Mouse (Mus musculus): Measurements from ENCODE around the gene Tnni1.
A peak's percentile ranks its signal among the peaks of the same experiment; 100 is the strongest.

Gene Tnni1

GRCm38 (mm10) chr1:135778780-135779535 lies at the start of gene Tnni1:
TSS of gene Tnni1 (plus strand) at chr1:135779434.
- no peak for DNase-seq

GRCm38 (mm10) chr1:135729821-135730220 lies 49.4 kb upstream of the Tnni1 start:
- DNase-seq: no peak

DNA sequence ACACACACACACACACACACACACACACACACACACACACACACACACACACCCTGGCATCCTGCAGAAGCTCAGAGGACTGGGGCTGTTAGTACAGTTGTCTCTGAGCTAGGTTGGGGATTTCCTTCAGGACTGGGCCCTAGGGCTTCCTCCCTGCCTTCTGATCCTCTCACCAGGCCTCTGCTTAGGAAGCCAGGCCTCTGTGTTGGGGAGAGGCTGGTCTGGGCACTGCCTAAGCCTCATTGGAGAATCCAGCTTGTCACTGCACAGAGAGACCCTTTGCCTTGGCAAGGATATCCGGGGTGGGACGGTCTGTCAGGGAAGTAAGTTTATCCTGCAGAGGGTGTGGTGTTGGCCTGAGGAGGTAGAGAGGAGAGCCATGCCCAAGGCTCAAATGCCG lies 48.9 kb upstream of the Tnni1 start:
- DNase-seq: peak; percentile 46

- DNase-seq: no peak
Observed at GRCm38 (mm10) chr1:135731393-135731792, 47.8 kb upstream of the Tnni1 start.

DNA sequence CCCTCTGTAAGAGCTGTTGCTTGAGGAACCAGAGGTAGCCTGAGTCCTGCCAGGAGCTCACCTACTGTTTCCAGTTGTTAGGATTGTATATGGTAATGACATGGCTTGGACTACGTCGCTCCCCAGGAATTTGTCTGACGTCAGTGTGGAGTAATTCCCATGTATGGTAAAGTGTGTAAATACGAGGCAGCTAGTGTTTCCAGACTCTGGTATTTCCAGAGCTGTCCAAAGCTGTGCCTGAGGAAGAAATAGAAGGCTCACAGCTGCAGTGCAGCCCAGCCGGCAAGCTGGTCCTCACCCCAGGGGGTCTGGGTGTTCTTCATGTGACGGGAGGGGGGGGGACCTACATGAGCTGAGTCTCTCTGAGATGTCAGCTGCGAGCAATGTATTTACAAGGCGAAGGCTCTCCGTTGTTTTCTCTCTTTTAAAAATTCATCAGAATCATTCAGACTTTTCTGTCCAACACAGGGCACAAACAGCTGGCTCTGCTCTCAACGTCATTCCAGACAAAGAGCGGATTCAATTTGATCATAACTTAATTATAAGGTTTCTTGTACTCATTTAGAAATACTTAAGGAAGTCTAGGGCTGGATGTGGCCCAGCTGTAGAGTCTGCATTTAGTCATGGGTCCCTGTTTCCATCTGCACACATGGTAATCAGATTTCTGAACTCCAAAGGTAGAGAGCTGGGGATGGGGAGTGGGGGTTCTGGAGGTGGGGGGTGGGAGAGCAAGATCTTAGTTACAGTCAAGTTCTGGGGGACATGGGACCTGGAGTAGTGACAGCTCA lies 47.1 kb upstream of the Tnni1 start:
- DNase-seq: peak; percentile 57

DNA sequence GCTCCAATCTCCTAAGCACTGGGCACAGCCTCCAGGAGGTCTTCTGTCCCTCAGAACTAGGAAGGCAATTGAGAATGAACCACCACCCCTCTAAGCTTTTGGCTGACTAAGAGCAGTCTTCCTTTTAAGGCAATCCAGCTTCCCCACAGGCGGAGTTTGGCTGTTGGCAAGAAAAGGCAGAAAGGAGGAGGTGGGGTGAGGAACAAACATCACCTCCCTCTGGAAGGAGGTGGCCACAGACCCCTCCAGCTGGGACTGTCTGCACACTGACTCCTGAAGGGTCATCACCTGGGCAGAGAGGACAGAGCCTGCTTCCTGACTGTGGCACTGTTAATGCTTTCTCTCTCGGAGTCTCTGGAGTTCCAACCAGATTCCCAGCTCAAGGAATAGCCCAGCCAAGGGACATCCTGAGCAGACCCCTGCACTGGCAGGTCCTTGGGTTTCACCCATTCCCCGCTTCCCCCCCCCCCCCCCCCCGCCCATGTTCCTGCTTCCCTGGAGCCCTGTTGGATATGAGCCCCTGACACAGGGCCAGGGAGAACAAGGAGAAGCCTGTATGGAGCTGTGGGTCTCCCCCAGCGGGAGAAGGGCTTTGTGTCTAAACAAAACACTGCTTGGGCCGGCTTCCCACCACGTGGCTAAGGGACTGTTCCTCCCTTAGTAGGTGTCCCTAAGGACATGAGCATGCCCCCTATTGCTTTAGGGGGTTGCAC lies 44.9 kb upstream of the Tnni1 start:
- peak; percentile 62 for DNase-seq

GRCm38 (mm10) chr1:135735460-135735859 lies 43.8 kb upstream of the Tnni1 start:
- DNase-seq: no peak

DNA sequence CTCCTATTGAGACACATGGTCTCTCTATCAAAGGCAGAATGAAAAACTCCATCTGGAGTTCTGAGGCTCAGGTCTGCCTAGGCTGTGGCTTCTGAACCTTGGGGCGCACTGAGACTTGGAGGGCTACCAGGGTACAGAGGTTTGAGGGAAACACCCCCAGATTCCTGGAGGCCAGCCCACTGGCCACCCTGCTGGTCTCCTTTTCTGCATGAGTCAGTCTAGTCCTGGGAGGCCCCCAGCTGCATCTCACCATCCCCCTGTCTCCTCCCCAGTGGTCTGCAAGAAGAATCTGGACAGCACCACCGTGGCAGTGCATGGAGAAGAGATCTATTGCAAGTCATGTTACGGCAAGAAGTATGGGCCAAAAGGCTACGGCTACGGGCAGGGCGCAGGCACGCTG lies 34.2 kb upstream of the Tnni1 start:
- DNase-seq: no peak

- no peak for DNase-seq
Observed at GRCm38 (mm10) chr1:135746248-135746647, 33.0 kb upstream of the Tnni1 start.

DNA sequence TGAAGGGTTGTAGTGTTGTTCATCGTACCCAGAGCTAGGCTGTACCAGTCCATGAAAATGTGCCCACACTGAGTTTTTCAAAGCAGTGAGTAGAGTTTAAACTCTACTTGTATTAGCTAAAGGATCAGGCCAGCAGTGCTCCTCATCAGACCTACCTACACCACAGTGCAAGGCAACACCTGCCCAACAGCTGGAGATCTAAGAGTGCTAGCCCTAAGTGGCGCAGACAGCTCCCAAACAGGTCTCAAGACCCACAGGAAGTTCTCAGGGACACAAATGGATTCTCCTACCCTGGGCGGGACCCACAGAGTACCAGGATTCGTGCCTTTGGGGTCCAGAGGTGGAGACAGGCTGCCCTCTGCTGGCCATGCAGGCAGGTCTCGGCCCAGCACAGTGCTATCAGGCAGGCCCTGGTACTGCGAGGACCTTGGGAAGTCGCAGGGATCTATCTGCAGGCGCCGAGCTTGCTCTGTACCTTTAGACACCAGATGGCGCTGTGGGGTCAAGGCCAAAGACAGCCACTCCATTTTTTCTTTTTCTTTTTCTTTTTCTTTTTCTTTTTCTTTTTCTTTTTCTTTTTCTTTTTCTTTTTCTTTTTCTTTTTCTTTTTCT lies 26.4 kb upstream of the Tnni1 start:
- DNase-seq: peak; percentile 98

DNA sequence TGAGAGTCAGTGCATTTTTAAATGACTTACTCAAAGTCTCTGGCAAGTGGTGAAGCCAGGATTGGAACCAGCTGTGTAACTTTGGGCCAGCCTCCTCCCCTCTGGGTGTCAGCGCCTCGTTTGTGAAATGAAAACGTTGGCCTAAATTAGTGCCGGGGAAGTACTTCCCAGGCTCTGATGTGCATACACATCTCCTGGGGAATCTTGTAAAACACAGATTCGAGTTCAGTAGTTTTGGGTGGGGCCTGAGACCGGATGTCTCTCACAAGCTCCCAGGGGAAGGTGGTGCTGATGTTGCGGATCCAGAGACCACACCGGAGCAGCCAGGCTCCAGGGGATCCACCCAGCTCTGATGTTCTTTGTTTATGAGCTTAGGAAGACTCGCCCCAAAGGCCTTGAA lies 23.9 kb upstream of the Tnni1 start:
- peak; percentile 52 for DNase-seq

GRCm38 (mm10) chr1:135755913-135756312 lies 23.3 kb upstream of the Tnni1 start:
- DNase-seq: no peak

DNA sequence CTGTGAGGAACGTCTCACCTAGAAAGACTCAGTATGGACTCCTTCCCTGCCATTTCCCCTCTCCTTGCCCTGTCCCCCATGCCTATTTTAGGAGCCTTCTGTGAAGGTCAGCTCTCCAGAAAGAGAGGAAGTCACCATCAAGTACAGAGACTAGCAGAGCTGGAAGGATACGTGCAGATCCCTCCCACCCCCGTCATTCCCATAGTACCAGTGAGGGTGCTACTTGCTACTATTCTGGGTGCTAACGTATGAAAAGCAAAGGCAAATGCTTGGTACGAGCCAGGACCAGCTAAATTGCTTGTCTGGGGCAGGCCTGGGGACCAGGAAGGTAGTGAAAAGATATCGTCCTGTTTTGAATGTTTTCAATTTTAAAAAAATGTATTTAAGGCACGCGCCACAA lies 21.9 kb upstream of the Tnni1 start:
- no peak for DNase-seq

GRCm38 (mm10) chr1:135759685-135760084 lies 19.5 kb upstream of the Tnni1 start:
- DNase-seq: no peak

- no peak for DNase-seq
Observed at GRCm38 (mm10) chr1:135760216-135760615, 19.0 kb upstream of the Tnni1 start.

DNA sequence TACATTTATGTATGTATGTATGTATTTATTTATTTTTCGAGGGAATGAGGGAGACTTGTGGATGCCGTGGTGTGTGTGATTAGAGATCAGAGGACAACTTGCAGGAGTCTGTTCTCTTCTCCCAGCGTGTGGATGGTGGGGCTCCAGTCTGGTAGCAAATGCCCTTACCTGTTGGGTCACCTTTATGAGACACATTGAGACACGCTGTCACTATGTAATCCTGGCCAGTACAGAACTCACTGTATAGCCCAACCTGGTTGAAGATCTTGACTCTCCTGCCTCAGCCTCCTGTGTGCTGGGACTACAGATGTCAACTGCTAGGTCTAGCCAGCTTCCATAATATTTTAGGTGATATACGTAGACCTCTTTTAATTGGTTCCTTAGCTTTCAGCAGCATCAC lies 17.5 kb upstream of the Tnni1 start:
- DNase-seq: no peak

DNA sequence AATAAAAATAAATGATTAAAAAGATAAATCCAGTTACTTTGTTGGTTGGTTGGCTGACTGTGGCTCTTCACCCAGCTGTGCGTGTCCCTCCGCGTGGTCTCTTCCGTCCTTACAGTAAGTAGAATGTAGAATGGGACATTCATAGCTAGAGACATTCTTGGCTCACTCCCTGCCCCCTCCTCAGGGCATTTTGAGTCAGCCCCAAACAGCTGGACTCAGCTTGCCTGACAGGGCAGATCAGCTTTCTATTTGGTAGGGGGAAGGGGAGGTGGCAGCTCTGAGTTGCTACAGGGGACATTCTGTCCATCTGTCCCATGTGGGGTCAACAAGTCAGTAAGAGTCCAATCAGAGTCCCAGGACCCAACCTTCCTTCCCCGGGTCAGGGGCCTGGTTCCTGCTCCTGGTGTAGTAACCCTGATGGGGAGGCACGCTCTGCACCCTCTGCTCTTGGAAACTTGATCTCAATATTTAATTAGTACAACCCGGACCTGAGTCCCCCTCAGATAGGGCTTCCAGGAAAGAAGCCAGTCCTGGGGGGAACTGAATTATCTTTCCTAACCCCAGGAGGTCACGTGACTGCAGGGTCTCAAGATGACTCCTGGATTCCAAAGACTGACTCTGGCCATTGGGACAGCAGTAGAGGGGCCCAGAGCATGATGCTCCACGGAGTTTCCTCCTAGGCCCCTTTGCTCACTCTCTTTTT lies 15.6 kb upstream of the Tnni1 start:
- peak; percentile 51 for DNase-seq

GRCm38 (mm10) chr1:135764206-135764528 lies 15.1 kb upstream of the Tnni1 start:
- no peak for DNase-seq

DNA sequence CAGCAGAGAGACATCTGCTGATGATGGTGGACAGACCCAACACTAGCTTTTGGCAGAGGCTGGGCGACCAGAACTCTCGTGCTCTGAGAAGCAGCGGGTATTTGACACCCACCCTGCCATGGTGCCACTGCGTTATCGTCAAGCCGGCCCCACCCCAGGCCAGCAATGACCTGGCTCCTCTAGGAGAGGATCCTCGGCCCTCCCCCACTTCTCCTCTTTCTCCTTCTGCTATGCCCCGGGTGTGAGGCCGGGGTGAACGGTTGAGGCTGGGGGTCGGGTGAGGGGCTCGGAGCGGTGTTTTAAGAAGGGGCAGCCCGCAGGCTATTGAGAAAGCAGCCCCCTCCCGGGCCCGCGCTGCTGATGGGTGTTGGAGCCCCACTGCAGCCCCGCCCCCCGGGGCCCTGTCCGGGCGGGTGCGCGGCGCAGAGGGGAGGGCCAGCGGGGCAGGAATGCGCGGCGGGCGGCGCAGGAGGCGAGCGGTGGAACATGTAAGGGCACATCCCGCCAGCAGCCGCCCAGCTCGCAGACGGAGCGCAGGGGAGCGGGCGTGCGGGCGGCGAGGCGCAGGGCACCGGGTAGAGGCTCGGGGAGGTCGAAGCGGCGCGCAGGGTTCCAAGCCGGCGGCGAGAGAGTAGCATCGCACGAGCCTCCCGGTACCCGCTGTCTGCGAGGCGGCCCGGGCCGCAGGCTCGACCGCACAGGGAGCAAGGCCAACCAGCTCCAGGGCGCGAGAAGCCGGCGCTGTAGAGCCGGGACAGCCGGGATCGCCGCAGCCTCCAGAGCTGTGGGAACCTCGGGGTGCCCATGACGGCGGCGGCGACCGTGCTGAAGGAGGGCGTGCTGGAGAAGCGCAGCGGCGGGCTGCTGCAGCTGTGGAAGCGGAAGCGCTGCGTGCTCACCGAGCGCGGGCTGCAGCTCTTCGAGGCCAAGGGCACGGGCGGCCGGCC lies 13.3 kb upstream of the Tnni1 start, which contains the start of gene Phlda3:
Gene Phlda3, plus strand, starts transcription at position 475 of the 947 bp plus-strand sequence.
- peak; percentile 83 for DNase-seq

GRCm38 (mm10) chr1:135766592-135767306 lies 12.5 kb upstream of the Tnni1 start:
- DNase-seq: no peak
